Mouse (Mus musculus) heart, embryonic 11.5 days (tissue): ENCODE data around the gene Krt1. TPM values are rescaled to one million over a fixed set of nuclear protein-coding genes. Genes with fewer than 3 reads are reported as not detected.

Experiments used
- ATAC-seq: fragments of 200-750 bp; cut with Nextera tagmentation; replicated peaks from 2 replicates; pipeline ENCODE4 v1.8.0; 2017; ENCODE audit warnings: moderate library complexity; ENCODE audit not compliant: insufficient number of reproducible peaks, low FRiP score, low TSS enrichment
- H3K27ac ChIP-seq: fragments of 300-500 bp; sonication (generic); 2 replicates; pipeline ENCODE4 v1.5.1; 2014; ENCODE audit warnings: mild to moderate bottlenecking, low read depth, low read length
- H3K27me3 ChIP-seq: fragments of 300-500 bp; sonication (generic); 2 replicates; pipeline ENCODE4 v1.6.1; 2014; ENCODE audit warnings: mild to moderate bottlenecking, low read length, mixed read lengths; ENCODE audit not compliant: control insufficient read depth, insufficient read depth
- H3K36me3 ChIP-seq: fragments of 300-500 bp; sonication (generic); 2 replicates; pipeline ENCODE4 v1.6.1; 2014; ENCODE audit warnings: mild to moderate bottlenecking, low read length, moderate library complexity, mixed read lengths; ENCODE audit not compliant: control insufficient read depth, insufficient read depth
- H3K4me1 ChIP-seq: fragments of 300-500 bp; sonication (generic); 2 replicates; pipeline ENCODE4 v1.6.1; 2014; ENCODE audit warnings: low read length; ENCODE audit not compliant: control insufficient read depth, insufficient read depth
- H3K4me2 ChIP-seq: fragments of 300-500 bp; sonication (generic); 2 replicates; pipeline ENCODE4 v1.6.1; 2014; ENCODE audit warnings: mild to moderate bottlenecking, moderate library complexity
- H3K4me3 ChIP-seq: fragments of 300-500 bp; sonication (generic); 2 replicates; pipeline ENCODE4 v1.5.1; 2014; ENCODE audit warnings: low read depth, low read length
- H3K9ac ChIP-seq: fragments of 300-500 bp; sonication (generic); 2 replicates; pipeline ENCODE4 v1.6.1; 2014; ENCODE audit warnings: mild to moderate bottlenecking, low read depth, low read length, moderate library complexity
- H3K9me3 ChIP-seq: fragments of 300-500 bp; sonication (generic); replicated peaks from 2 replicates; pipeline ENCODE4 v1.6.1; 2016; ENCODE audit warnings: low read length; ENCODE audit not compliant: control insufficient read depth
- WGBS: fragments of 180-500 bp; shearing (Covaris S2); extraction: QIAGEN DNeasy Blood & Tissue Kit; methylation state at CpG from one replicate; pipeline ENCODE4 v1.1.7; 2014; ENCODE audit not compliant: insufficient replicate concordance; 5-methylcytosine and 5-hydroxymethylcytosine counted together
- polyA plus RNA-seq: library from polyadenylated mRNA; unstranded; fragments of >200 nt; fragmentation: Nextera tagmentation; extraction: Ambion mirVana; gene quantifications from 2 replicates; pipeline ENCODE4 v1.2.1, GENCODE M21; 2014

Gene Krt1
- polyA plus RNA-seq: 0.31 and 0.87 TPM in 2 replicates

DNA sequence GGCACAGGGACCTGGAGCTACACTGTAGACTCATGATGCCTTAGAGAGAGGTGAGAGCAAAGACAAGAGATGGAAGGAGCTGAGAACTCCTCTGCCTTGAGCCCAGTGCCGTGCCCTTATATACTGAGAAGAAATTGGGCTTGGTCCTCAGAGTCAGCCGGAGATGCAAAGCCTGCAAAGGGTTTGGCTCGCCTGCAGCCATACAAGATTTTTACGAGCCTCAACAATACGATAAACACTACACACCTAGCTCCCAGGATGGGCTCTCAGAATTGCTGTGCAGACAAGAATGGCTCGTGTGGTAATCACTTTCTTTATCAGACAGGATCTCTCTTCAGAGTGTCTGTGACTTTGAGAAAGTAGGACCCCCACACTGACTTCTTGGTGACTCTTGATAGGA, at the start of gene Krt1:
TSS of gene Krt1 (minus strand) at position 101 of the 400 bp plus-strand sequence.
- no peak within 1 kb of the TSS for H3K9ac ChIP-seq
- no peak for ATAC-seq
- no peak within 1 kb of the TSS for H3K4me2 ChIP-seq
- peaks cover 45% of the 10 kb centered on the region for H3K27me3 ChIP-seq
- H3K27ac ChIP-seq: no peak within 1 kb of the TSS
- H3K36me3 ChIP-seq: no peaks in the 10 kb centered on the region
- WGBS: 68% methylated on average over 6 of the region's 6 CpGs
- H3K4me3 ChIP-seq: no peak within 1 kb of the TSS
- H3K9me3 ChIP-seq: no peaks in the 10 kb centered on the region
- no peaks in the 10 kb centered on the region for H3K4me1 ChIP-seq

DNA sequence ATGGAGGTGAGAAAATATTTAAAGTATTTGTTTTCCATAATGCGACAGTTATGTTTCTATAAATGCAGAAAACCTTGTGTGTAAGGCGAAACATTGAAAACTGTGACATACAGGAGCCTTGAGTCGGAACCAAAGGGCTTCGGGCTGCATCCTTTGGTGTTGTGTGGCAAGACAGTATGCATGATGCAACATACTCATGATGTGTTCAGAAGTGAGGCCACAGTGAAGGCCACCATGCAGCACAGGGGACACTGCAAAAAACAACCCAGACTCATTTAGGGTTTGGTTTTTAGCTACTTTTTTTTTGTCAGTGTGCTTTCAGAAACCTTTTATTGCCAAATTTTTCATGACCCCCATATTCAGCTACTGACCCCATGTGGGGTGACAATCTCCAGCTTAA, 44.6 kb upstream of the Krt1 start:
- H3K27ac ChIP-seq: no peak overlapping the region
- WGBS: 83% methylated on average over 4 of the region's 4 CpGs
- H3K36me3 ChIP-seq: no peaks in the 10 kb centered on the region
- H3K27me3 ChIP-seq: no peaks in the 10 kb centered on the region
- no peak overlapping the region for H3K4me2 ChIP-seq
- H3K4me1 ChIP-seq: no peaks in the 10 kb centered on the region
- no peak overlapping the region for H3K4me3 ChIP-seq
- ATAC-seq: no peak
- H3K9me3 ChIP-seq: no peaks in the 10 kb centered on the region
- no peak overlapping the region for H3K9ac ChIP-seq

DNA sequence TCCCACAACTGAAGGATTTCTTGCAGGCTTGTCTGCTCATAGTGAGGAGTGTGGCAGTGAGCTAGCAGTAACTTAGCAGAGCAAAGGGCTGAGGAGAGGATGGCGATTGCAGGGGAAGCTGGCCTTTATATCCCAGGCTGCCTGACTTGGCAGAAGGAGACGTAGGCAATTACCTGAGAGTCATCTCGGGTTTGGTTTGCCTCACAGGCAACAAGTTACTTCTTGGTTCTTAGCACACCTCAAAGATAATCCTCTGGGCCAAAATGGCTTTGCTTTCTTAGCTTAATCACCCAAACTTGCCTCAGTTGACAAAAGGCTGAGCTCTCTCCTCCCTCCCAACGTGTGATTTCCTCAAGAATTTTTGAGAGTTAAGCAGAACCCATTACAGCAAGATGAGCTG, 42.2 kb upstream of the Krt1 start, which contains the start of gene Krt76:
TSS of gene Krt76 (minus strand) at position 101 of the 400 bp plus-strand sequence.
- Histone ChIP-seq H3K9ac (no peak within 1 kb of the TSS), H3K4me2 (no peak within 1 kb of the TSS), H3K27me3 (no peaks in the 10 kb centered on the region; the same call in 1 of the 2 replicates), H3K27ac (no peak within 1 kb of the TSS), H3K4me3 (no peak within 1 kb of the TSS), H3K36me3 (no peaks in the 10 kb centered on the region), H3K9me3 (no peaks in the 10 kb centered on the region), H3K4me1 (no peaks in the 10 kb centered on the region)
- ATAC-seq: no peak
- WGBS: 50% methylated on average over 4 of the region's 4 CpGs

GRCm38 (mm10) chr15:101879776-101880175, 29.2 kb upstream of the Krt1 start:
- Histone ChIP-seq H3K27ac (no peak overlapping the region), H3K36me3 (no peaks in the 10 kb centered on the region), H3K4me2 (no peak overlapping the region), H3K9me3 (no peaks in the 10 kb centered on the region), H3K4me1 (no peaks in the 10 kb centered on the region), H3K9ac (no peak overlapping the region), H3K27me3 (peaks cover 14% of the 10 kb centered on the region), H3K4me3 (no peak overlapping the region)
- no peak for ATAC-seq
- WGBS: 18% methylated on average over 11 of the region's 11 CpGs

DNA sequence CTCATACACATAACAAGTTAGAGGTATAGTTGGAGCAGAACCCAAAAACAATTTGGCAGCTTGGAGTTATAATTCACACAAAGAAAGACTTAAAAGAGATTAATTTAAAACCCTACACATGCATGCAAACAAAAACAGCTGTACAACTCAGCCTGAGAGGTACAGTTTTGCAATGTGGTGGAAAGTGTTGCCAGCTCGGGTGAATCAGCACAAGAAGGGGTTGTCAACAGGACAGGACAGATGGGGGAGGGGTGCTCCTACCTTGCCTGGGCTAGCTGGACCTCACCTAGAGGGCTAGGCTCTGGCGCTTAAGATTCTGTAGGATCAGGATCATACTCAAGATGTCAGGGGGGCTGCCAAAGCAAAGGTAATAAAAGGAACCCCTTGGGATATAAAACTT, 27.4 kb upstream of the Krt1 start:
- no peak for ATAC-seq
- Histone ChIP-seq H3K27ac (no peak overlapping the region), H3K36me3 (no peaks in the 10 kb centered on the region), H3K9ac (no peak overlapping the region), H3K4me2 (no peak overlapping the region), H3K27me3 (peaks cover 9% of the 10 kb centered on the region; the same call in 1 of the 2 replicates), H3K9me3 (no peaks in the 10 kb centered on the region), H3K4me1 (no peaks in the 10 kb centered on the region), H3K4me3 (no peak overlapping the region)
- 54% methylated on average over 2 of the region's 2 CpGs for WGBS

DNA sequence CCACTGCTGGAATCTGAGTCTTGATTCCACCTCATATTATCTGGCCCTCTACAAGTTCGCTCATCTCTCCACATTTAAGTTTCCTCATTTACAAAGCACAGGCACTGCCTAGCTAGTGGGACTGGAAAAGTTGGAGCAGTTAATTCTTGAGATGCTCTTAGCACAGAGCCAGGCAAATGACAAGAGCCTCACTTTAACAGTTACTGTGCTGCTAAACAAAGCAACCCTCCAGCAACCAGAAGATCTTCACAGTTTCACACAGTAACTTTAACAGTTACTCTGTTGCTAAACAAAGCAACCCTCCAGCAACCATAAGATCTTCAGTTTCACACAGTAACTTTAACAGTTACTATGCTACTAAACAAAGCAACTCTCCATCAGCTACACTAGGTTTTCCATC, 23.8 kb upstream of the Krt1 start:
- Histone ChIP-seq H3K4me1 (no peaks in the 10 kb centered on the region), H3K27me3 (peaks cover 13% of the 10 kb centered on the region; the same call in 1 of the 2 replicates), H3K36me3 (no peaks in the 10 kb centered on the region), H3K4me3 (no peak overlapping the region), H3K27ac (no peak overlapping the region), H3K4me2 (no peak overlapping the region), H3K9me3 (no peaks in the 10 kb centered on the region), H3K9ac (no peak overlapping the region)
- no peak for ATAC-seq
- 63% methylated on average over 1 of the region's 1 CpGs for WGBS

DNA sequence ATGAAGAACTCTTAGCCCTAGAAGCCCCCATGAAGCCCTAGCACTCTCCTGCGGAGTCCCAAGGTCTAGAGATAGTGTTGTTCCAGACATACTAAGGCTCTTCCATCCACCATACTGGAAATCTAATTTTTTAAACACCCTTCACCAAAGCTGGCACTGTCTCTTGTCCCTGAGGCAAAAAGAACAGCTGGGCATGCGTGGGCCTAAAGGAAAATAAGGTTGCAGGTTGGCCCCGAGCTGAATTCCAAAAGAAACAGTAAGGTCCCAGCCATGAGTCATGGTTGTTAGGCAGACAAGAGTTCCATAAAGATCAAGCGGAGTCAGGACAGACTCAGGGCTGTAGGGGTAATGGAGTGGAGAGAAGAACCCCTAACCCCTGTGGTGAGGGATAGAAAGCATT, 22.6 kb upstream of the Krt1 start:
- no peak overlapping the region for H3K4me3 ChIP-seq
- H3K27ac ChIP-seq: no peak overlapping the region
- H3K36me3 ChIP-seq: no peaks in the 10 kb centered on the region
- no peaks in the 10 kb centered on the region for H3K9me3 ChIP-seq
- no peak for ATAC-seq
- no peak overlapping the region for H3K4me2 ChIP-seq
- WGBS: 71% methylated on average over 4 of the region's 4 CpGs
- no peaks in the 10 kb centered on the region for H3K4me1 ChIP-seq
- H3K9ac ChIP-seq: no peak overlapping the region
- peaks cover 15% of the 10 kb centered on the region; the same call in 1 of the 2 replicates for H3K27me3 ChIP-seq

- Histone ChIP-seq H3K9ac (no peak within 1 kb of the TSS), H3K4me2 (no peak within 1 kb of the TSS), H3K4me1 (no peaks in the 10 kb centered on the region), H3K9me3 (no peaks in the 10 kb centered on the region), H3K4me3 (no peak within 1 kb of the TSS), H3K27me3 (peaks cover 12% of the 10 kb centered on the region; the same call in 1 of the 2 replicates), H3K27ac (no peak within 1 kb of the TSS), H3K36me3 (no peaks in the 10 kb centered on the region)
- 34% methylated on average over 6 of the region's 6 CpGs for WGBS
- no peak for ATAC-seq
These were observed 18.8 kb upstream of the Krt1 start, which contains the start of gene Krt77 for GRCm38 (mm10) chr15:101869431-101869830. TSS of gene Krt77 (minus strand) at chr15:101869705.

DNA sequence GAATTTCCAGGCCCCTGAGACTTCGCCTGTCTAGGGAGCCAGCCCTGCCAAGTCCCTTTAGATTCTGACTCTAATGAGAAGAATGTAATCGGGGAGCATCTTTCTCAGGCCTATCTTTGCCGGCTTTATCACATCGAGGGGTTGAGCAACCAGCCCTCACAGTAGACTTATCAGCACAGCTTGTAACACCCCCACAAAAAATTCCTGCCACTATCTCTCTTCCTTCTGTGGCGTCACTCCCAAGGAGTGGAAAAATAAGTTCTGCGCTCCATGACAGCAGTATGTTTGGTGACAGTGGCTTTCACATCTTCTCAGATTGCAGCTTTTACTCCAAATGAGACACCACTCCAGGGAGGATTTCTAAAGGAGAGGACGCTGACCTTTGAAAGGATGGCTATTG, 16.2 kb upstream of the Krt1 start:
- H3K4me3 ChIP-seq: no peak overlapping the region
- peaks cover 8% of the 10 kb centered on the region for H3K27me3 ChIP-seq
- H3K27ac ChIP-seq: no peak overlapping the region
- no peaks in the 10 kb centered on the region for H3K9me3 ChIP-seq
- WGBS: 53% methylated on average over 7 of the region's 7 CpGs
- no peaks in the 10 kb centered on the region for H3K36me3 ChIP-seq
- no peak overlapping the region for H3K9ac ChIP-seq
- no peak overlapping the region for H3K4me2 ChIP-seq
- no peak for ATAC-seq
- no peaks in the 10 kb centered on the region for H3K4me1 ChIP-seq
